Mouse (Mus musculus) mature B cell (primary cell): Measurements from ENCODE around the gene Mrvi1.
"Not testable (repeated sequence)": the region's sequence is repeated elsewhere in the genome, so short reads cannot be mapped to it uniquely, and the experiment has no call there.

ENCODE experiments used
- in situ Hi-C: fragments of 300-500 bp; cut with MboI; formaldehyde crosslinking; loops from 2 replicates; pipeline ENCODE4 v1.14.3; 2019

The Mrvi1 gene

GRCm38 (mm10) chr7:110941116-110941521 lies 41.1 kb downstream of the Mrvi1 start:
- in situ Hi-C loops: no loop called here

- in situ Hi-C loops: no loop called here
These were observed 46.2 kb downstream of the Mrvi1 start for GRCm38 (mm10) chr7:110935815-110936762.

- in situ Hi-C loops: no loop called here
These were observed 48.3 kb downstream of the Mrvi1 start for GRCm38 (mm10) chr7:110933999-110934398.

GRCm38 (mm10) chr7:110933329-110933728 lies 48.9 kb downstream of the Mrvi1 start:
- in situ Hi-C loops: no loop called here

GRCm38 (mm10) chr7:110930118-110930854 lies 52.0 kb downstream of the Mrvi1 start:
- in situ Hi-C loops: no loop called here

- in situ Hi-C loops: no loop called here
These were observed 55.7 kb downstream of the Mrvi1 start for GRCm38 (mm10) chr7:110926562-110926961.

GRCm38 (mm10) chr7:110920331-110921261 lies 61.7 kb downstream of the Mrvi1 start:
- in situ Hi-C loops: loop anchor here (5.0 kb wide), 1 partner anchor 73 kb away; no protein-coding TSS in a partner anchor

- in situ Hi-C loops: loop anchor here (5.0 kb wide), 1 partner anchor 72 kb away; no protein-coding TSS in a partner anchor
These were observed 62.5 kb downstream of the Mrvi1 start for GRCm38 (mm10) chr7:110919721-110920120.

GRCm38 (mm10) chr7:110915913-110916312 lies 66.3 kb downstream of the Mrvi1 start:
- in situ Hi-C loops: no loop called here

- in situ Hi-C loops: no loop called here
These were observed 67.7 kb downstream of the Mrvi1 start for GRCm38 (mm10) chr7:110914531-110914930.

- in situ Hi-C loops: no loop called here
These were observed 68.5 kb downstream of the Mrvi1 start for GRCm38 (mm10) chr7:110913754-110914153.

- in situ Hi-C loops: no loop called here
These were observed 73.8 kb downstream of the Mrvi1 start for GRCm38 (mm10) chr7:110908209-110909144.

GRCm38 (mm10) chr7:110906566-110906965 lies 75.7 kb downstream of the Mrvi1 start:
- in situ Hi-C loops: no loop called here

GRCm38 (mm10) chr7:110903226-110903625 lies 79.0 kb downstream of the Mrvi1 start:
- in situ Hi-C loops: no loop called here

- in situ Hi-C loops: no loop called here
These were observed 85.1 kb downstream of the Mrvi1 start for GRCm38 (mm10) chr7:110897202-110897601.

GRCm38 (mm10) chr7:110896453-110896852 lies 85.8 kb downstream of the Mrvi1 start:
- in situ Hi-C loops: no loop called here

GRCm38 (mm10) chr7:110895772-110896171 lies 86.5 kb downstream of the Mrvi1 start:
- in situ Hi-C loops: not testable (repeated sequence)

- in situ Hi-C loops: no loop called here
These were observed 87.6 kb downstream of the Mrvi1 start for GRCm38 (mm10) chr7:110894673-110895072.

- in situ Hi-C loops: no loop called here
These were observed 88.2 kb downstream of the Mrvi1 start for GRCm38 (mm10) chr7:110893943-110894610.

- in situ Hi-C loops: no loop called here
These were observed 90.7 kb downstream of the Mrvi1 start for GRCm38 (mm10) chr7:110891501-110891986.
